Mouse (Mus musculus): Measurements from ENCODE around the gene Sesn1.
"Not testable (repeated sequence)": the region's sequence is repeated elsewhere in the genome, so short reads cannot be mapped to it uniquely, and the experiment has no call there.

Gene Sesn1

GRCm38 (mm10) chr10:41809771-41810563 lies at the start of gene Sesn1, which contains the start of gene Cep57l1:
Gene Sesn1, plus strand, starts transcription at chr10:41809935.
Gene Cep57l1, minus strand, starts transcription at chr10:41809871.
- peak; percentile 95 to 97 for DNase-seq

DNA sequence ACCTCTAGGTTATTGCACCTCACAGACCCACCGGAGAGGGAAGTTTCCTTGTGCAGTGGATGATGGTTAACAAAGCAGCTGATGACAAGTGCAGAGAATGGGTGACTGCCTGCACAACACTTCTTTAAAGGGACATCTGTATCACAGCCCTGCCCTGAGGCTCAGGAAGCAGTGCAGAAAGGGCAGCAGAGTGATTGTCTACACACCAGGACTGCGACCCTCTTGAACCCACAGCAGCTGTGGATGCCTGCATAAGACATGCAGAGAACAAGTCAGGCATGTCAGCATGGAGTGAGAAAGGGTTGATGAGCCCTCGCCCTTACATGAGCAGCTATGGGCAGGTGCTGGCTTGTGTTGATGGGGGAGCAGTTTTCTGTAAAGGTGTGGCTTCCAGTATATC lies 48.9 kb upstream of the Sesn1 start:
- no peak for DNase-seq

DNA sequence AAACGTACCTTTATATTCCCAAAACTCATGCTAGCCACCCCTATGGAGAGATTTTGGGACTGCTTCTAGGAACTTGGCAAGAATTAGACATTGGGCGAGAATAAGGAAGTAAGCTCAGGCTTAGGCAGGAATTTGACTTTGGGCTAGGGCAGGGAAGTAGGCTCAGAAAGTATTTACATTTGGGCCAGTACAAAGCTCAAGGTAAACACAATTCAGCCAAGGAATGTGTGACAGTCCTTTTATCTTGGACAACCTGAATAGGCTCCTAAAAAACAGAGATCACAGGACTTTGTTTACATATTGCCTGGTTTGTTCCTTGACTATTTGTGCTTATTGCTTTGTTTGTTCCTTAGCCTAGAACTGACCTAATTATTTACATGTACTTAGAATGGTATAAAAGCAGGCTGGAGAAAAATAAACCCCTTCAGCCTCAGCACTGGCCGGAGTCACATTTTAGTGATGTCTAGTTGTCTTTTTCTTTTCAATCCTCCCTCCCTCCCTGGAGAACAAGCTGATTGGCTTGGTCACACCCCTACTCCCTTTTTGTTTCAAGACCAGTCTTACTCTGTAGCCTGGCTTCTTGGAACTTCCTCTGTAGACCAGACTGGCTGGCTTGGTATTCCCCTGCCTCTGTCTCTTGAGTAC lies 45.9 kb upstream of the Sesn1 start:
- no peak for DNase-seq

GRCm38 (mm10) chr10:41765586-41765985 lies 44.1 kb upstream of the Sesn1 start:
- no peak for DNase-seq

DNA sequence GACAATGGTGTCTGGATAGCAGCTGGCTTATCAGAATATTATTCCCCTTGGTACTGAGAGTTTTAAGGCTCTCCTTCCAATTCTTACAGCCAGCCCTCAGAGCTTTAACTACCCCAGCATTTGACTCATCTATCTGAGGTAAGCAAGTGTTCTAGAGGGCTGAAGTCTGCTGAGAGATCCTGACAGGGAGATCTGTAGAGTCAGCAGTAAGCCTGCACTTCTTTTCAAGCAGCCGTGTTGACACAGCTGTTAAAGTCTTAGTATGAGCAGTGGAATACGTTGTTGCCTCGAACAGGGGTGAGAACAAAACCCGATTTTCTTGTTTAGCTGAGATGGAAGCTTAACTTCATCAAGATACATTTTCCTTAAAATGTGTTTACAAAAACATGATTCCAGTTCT lies 43.5 kb upstream of the Sesn1 start:
- no peak for DNase-seq

DNA sequence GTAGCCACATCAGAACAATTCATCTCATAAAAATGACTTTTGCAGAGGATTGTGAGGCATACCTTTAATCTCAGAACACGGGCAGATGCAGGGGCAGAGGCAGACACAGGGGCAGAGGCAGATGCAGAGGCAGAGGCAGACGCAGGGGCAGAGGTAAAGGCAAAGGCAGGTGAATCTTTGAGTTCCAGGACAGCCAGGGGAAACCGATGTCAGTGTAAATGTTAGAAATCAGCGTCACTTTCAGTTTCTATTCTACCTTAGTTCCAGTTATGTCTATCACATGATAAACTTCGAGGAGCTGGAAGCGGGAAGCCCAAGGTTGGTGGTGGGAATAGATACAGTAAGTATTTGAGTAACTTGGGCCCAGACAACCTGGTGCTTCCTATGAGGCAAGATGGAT lies 42.5 kb upstream of the Sesn1 start:
- no peak for DNase-seq

DNA sequence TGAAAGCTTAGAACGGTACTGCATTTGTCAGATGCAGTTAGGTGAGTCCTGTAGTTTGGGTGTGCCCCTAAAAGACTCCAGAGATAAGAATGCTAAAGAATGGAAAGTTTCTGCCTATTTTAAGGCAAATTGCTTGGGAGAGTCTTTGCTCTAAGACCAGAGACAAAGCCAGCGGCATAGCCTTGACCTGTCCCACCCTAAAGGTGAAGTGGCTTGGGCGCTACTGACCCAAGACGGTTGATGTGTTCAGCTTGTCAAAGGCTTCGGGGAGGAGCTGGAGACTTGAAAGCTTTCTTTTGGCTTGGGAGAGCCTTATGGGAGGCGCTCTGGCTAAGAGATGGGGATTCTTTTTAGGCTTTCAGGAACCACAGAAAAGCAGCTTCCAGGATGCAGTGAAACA lies 17.4 kb upstream of the Sesn1 start:
- no peak for DNase-seq

- no peak for DNase-seq
Measured at GRCm38 (mm10) chr10:41797253-41797652, 12.5 kb upstream of the Sesn1 start.

GRCm38 (mm10) chr10:41803467-41803866 lies 6.3 kb upstream of the Sesn1 start:
- DNase-seq: no peak

- DNase-seq: no peak
Measured at GRCm38 (mm10) chr10:41804711-41805110, 5.0 kb upstream of the Sesn1 start.

GRCm38 (mm10) chr10:41805729-41806355 lies 3.9 kb upstream of the Sesn1 start:
- DNase-seq: no peak

DNA sequence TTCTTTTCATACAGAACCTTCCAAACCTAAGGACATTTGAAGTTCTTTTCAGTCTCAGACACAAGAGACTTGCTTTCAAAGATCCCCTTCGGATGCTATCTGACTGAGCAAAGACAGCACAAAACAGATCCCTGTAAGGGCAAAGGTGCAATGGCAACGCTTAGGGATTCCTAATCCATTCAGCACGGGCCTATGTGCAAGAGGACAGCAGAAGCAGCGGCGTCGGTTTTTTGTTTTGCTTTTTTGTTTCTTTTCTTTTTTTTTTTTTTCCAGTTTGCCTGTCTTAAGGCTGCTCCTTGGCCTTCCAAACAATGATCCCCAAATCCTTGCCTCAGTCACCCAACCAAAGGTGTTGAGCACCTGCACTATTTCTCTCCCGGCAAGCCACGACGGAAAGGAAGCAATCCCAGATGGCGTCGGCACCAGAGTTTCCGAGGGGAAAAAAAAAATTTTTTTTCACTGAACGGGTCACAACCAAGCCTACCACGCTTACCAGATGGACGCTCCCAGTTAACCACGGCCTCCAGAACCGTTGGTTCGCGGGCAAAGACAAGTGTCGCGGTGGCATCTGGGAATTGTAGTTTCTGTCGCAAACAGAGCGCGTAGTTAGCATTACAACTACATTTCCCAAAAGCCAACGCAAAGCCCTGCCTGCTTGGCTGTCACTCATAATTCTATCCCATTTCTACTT lies 510 bp upstream of the Sesn1 start:
- DNase-seq: peak; percentile 91 to 94

DNA sequence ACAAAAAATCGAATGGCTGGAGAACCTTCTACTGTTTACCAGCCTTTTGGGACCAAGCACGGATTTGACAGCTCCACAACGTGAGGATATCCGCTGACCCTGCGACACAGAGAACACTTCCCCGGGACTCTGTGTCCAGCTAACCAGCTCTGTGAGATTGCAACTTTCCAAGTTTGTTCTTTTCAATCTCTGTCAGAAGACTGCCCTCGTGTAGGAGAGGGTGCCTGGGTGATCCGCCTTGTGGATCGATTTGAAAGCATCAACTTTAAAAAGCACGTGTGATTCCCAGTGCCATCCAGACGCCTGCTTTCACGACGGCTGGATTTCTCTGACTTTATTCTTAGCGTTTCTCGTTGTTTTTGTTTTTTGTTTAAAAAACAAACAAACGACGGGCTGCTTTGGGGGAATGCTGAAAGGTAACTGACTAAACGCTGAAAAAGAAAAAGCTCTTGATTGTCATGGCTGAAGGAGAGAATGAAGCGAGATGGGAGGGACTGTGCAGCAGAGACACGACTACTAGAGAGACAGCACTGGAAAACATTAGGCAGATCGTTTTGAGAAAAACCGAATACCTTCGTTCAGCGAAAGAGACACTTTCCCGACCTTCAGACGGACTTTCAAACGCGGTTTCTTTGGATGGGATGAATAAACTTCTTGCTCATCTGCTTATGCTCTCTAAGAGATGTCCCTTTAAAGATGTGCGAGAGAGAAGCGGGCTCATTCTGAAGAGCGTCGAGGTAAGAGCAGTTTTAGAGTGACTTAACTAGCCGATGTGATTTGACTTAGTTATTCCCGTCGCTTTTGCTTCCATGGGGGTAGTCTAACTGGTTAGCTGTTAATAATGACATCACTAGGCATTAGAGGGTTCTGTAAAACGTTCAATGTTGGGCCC lies 1.1 kb downstream of the Sesn1 start:
- no peak for DNase-seq

- DNase-seq: no peak
Measured at GRCm38 (mm10) chr10:41812566-41812965, 2.8 kb downstream of the Sesn1 start.

DNA sequence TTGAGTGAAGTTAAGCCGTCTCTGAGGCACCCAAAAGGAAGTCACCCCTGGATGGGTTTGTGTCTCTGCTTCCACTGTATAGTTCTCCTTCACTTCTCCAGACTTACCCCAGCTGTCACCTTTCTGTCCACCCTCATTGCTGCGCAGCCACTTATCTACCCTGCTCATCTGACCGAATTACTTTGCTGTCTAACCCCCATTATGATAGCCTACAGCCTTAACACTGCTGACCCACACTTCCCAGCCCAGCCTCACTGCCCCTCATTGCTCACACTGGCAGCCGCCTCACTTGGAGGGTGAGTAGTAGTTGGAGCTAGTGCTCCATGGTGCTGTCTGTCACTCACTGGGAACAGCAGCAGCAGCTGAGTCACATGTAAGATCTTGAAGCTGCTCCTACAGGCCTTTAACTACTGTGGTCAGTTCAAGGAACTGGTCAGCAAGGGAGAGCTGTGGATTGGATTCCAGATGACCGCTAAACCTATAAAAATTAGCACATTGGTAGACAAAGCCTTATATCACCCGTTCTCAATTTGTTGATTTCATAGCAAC lies 4.6 kb downstream of the Sesn1 start:
- DNase-seq: no peak

DNA sequence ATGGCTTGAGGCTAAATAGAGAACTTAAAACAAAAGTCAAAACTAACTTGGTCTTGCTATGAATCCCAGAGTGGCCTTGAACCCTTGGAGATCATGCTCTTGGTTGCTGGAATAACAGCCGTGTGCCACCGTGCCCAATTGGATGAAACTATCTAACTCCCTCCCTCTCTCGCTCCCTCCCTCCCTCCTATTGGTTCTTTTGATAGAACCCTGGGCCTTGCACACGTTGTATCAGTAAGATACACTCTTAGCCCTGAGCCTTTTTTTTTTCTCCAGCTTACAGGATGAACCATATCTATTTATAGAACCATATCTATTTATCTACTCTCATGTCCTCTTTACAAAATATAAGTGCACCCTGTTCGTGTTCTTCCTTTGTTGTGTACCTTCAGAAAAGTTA lies 6.8 kb downstream of the Sesn1 start:
- no peak for DNase-seq

DNA sequence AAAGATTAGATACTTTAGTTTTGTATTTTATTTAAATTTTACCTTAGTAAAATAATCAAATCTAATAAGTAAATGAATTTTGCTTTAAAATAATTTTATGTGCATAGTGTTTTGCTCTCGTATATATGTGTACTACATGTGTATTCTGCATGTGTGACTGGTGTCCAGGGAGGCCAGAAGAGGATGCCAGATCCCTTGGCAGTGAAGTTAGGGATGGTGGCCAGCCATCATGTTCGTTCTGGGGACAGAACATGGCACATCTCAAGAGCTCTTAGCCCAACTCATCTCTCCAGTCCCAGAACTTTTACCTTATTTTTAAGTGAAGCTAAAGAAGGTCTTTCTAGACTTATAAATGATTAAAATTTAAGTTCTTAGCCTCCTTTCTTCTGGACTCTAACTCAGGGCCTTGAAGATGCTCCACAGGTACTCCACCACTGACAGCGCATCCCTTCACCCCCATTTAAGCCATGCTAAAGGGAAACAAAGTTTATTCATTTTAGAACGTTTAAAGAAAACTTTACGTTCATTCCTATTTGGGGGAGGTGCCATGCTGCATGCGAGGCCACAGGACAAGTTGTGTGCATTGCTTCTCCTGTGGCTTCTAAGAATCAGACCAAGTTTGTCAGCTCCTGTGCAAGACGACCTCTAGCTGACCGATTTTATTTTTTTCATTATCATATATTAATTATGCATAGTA lies 8.4 kb downstream of the Sesn1 start:
- DNase-seq: peak; percentile 61 to 65

DNA sequence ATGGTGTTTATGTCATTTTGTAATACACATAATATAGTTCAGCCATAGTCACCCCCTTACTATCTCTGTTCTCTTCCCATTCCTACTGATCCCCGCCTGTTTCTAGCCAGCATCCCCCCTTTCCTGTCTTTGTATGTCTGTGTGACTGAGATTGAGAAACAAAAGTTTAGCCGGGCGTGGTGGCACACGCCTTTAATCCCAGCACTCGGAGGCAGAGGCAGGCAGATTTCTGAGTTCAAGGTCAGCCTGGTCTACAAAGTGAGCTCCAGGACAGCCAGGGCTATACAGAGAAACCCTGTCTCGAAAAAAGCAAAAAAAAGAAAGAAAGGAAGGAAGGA lies 9.0 kb downstream of the Sesn1 start:
- not testable (repeated sequence) for DNase-seq

- no peak for DNase-seq
Measured at GRCm38 (mm10) chr10:41819307-41819706, 9.6 kb downstream of the Sesn1 start.

DNA sequence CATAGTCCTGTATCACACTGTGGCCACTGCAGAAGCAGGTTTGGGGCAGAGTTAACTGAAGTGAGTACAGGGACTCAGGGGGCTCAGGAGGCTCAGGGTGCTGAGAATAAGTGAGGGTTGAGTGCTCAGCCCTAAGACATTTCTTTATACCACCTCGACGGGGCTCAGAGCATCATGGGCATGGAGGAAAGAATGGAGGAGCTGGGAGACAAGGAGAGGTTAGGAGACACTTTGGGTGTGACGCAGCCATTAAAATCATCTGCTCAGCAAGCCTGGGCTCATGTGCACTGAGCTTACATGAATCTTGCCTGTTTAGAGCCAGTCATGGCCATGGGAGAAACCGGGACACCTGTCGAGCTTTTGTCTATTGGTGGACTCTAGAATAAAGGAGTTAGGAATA lies 10.7 kb downstream of the Sesn1 start:
- DNase-seq: no peak

DNA sequence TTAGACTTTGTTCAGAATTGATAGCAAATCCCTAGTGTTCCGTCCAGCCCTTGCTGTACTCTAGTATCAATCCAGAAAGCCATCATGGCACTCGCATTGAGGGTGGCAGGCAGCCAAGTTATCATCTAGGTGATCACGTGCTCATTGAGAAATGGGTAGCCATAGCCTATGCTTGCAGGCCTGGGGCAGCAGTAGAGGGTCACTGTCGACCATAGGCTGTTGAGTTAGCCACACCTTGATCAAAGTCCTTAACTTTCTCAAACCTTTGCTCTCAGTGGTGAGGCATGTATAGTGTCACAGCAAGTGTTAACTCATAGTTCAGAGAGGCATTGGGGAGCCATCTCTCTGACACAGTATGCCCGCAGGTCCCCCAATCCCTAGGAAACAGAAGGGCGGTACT lies 11.4 kb downstream of the Sesn1 start:
- DNase-seq: no peak

All from cerebellum, postnatal 10 days (tissue).